Mouse (Mus musculus): Measurements from ENCODE around the gene Dnm2. TPM values are rescaled to one million over a fixed set of nuclear protein-coding genes. Genes with fewer than 3 reads are reported as not detected.
"Not testable (repeated sequence)": the region's sequence is repeated elsewhere in the genome, so short reads cannot be mapped to it uniquely, and the experiment has no call there.

The Dnm2 gene
- polyA plus RNA-seq, 1 experiment from 2014 or later, result 76.1 TPM

- H3K4me1 ChIP-seq, result peaks cover 9% of the 10 kb centered on the region
- no peak overlapping the region for H3K4me3 ChIP-seq
- H3K36me3 ChIP-seq, result no peaks in the 10 kb centered on the region
- no peak for ATAC-seq (ENCODE audit: insufficient number of reproducible peaks, low FRiP score, low TSS enrichment, low read depth)
- no peak overlapping the region for H3K9ac ChIP-seq
- no peak overlapping the region for H3K27ac ChIP-seq
- H3K27me3 ChIP-seq, result no peaks in the 10 kb centered on the region
- no peak overlapping the region for H3K4me2 ChIP-seq
- H3K9me3 ChIP-seq, result no peaks in the 10 kb centered on the region
- WGBS, result 74% methylated on average over 7 of the region's 7 CpGs
Observed at GRCm38 (mm10) chr9:21539981-21540753, 115.5 kb downstream of the Dnm2 start.

- H3K27me3 ChIP-seq; ATAC-seq (ENCODE audit: insufficient number of reproducible peaks, low FRiP score, low TSS enrichment, low read depth); H3K27ac ChIP-seq; H3K36me3 ChIP-seq; H3K4me3 ChIP-seq; H3K9me3 ChIP-seq; H3K9ac ChIP-seq; H3K4me2 ChIP-seq: not testable (repeated sequence)
- H3K4me1 ChIP-seq, result peaks cover 12% of the 10 kb centered on the region
- 95% methylated on average over 2 of the region's 2 CpGs for WGBS
Observed at GRCm38 (mm10) chr9:21542001-21542400, 117.3 kb downstream of the Dnm2 start.

- Histone ChIP-seq H3K36me3 (peaks cover 11% of the 10 kb centered on the region), H3K4me1 (peaks cover 30% of the 10 kb centered on the region), H3K27me3 (no peaks in the 10 kb centered on the region), H3K4me2 (peak overlapping the region; percentile 66), H3K9ac (peak overlapping the region; percentile 51), H3K9me3 (no peaks in the 10 kb centered on the region), H3K4me3 (peak overlapping the region; percentile 87), H3K27ac (peak overlapping the region; percentile 99)
- ATAC-seq (ENCODE audit: insufficient number of reproducible peaks, low FRiP score, low TSS enrichment, low read depth), result peak; percentile 76
- 6% methylated on average over 9 of the region's 9 CpGs for WGBS
Observed at GRCm38 (mm10) chr9:21545351-21545915, 120.7 kb downstream of the Dnm2 start.

DNA sequence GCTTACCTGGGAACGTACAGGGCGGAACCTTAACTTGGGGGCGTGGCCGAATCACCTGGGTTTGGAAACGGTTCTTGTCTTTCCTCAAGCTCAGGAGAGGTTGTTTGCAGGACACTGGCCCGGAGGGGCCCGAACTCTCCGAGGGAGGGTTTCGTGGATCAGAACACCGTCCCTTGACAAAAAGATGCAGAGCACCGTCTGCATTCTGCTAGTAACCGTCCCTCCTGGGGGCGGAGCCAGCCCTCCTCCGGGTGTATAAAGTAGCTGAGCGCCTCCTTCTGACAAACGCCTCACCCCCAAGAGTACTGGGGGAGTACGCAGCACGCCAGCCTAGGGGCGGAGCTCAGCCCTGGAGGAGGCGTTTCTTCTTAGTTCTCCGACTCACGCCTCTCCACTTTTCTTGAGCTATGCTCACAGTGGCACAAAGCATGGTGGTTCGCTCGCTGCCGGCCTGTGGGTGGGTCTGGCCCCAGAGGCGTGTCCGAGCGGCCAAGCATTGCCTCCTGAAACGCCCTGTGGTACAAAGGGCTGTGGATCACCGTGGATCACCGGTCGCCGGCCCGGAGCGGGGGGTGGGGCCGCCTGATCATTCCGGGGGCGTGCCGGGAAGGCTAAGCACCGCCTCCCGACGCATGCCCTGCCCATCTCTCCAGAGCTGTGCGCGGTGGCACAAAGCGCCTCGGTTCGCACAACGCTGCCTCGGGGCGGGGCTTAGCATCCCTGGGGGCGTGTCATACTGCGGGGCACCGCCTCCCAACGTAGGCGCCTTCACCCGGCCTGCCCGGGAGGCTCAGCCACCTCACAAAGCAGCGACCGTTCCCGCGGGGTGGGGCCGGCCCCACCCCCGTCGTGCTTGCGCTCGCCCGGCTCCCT, 121.4 kb downstream of the Dnm2 start:
- Histone ChIP-seq H3K36me3 (peaks cover 17% of the 10 kb centered on the region), H3K9me3 (no peaks in the 10 kb centered on the region), H3K4me2 (peak overlapping the region; percentile 66), H3K4me3 (peak overlapping the region; percentile 87), H3K27ac (peak overlapping the region; percentile 99), H3K4me1 (peaks cover 32% of the 10 kb centered on the region), H3K27me3 (no peaks in the 10 kb centered on the region), H3K9ac (peak overlapping the region; percentile 99)
- WGBS, result under 1% methylated on average over 67 of the region's 67 CpGs
- ATAC-seq (ENCODE audit: insufficient number of reproducible peaks, low FRiP score, low TSS enrichment, low read depth), result peak; percentile 95

GRCm38 (mm10) chr9:21546789-21547074, 122.0 kb downstream of the Dnm2 start, which contains the start of gene Carm1:
Gene Carm1 (plus strand): TSS chr9:21546894.
- Histone ChIP-seq H3K9ac (peak within 1 kb of the TSS; percentile 99), H3K9me3 (no peaks in the 10 kb centered on the region), H3K36me3 (peaks cover 20% of the 10 kb centered on the region), H3K27ac (peak within 1 kb of the TSS; percentile 99), H3K4me1 (peaks cover 33% of the 10 kb centered on the region), H3K4me2 (peak within 1 kb of the TSS; percentile 66), H3K4me3 (peak within 1 kb of the TSS; percentile 87), H3K27me3 (no peaks in the 10 kb centered on the region)
- WGBS, result 0% methylated on average over 42 of the region's 52 CpGs
- no peak for ATAC-seq (ENCODE audit: insufficient number of reproducible peaks, low FRiP score, low TSS enrichment, low read depth)

DNA sequence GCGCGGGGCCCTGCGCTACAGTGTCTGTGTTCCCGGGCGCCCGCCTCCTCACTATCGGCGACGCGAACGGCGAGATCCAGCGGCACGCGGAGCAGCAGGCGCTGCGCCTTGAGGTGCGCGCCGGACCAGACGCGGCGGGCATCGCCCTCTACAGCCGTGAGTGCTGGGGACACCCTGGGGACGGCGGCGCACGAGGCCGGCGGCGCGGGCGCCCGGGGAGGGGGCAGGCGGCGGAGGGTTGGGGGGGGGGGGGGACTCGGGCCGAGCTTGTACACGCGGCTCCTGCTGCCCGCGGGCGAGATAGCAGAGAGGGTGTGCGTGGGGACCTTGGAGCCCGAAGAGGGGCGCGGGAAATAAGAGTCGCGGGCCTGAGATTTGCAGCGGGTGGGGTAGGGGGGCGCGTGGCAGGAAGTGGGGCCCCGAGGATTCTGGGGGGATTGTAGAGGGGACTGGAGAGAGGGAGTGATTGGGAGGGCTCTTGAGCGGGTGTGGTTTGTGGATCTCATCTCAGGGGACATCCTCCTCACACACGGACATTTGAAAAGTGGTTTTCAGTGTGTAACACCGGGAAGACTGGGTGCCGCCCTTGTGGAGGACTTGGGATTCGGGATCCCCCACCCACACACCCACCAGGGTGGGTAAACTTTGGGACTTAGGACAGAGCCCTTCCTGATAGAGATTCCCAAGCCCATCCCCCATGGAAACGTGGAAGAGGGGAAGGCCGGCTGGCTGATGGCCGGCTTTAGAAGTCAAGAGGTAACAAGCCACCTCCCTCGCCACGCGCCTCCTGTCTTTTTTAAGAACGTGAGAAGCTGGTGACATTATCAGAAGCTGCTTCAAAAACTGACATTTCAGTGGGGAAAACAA, 122.6 kb downstream of the Dnm2 start:
- H3K4me3 ChIP-seq, result peak overlapping the region; percentile 87
- peak overlapping the region; percentile 99 for H3K27ac ChIP-seq
- H3K27me3 ChIP-seq, result no peaks in the 10 kb centered on the region
- peaks cover 22% of the 10 kb centered on the region for H3K36me3 ChIP-seq
- no peaks in the 10 kb centered on the region for H3K9me3 ChIP-seq
- H3K9ac ChIP-seq, result peak overlapping the region; percentile 99
- under 1% methylated on average over 61 of the region's 66 CpGs for WGBS
- H3K4me2 ChIP-seq, result peak overlapping the region; percentile 64
- no peak for ATAC-seq (ENCODE audit: insufficient number of reproducible peaks, low FRiP score, low TSS enrichment, low read depth)
- H3K4me1 ChIP-seq, result peaks cover 33% of the 10 kb centered on the region

GRCm38 (mm10) chr9:21551049-21551448, 126.3 kb downstream of the Dnm2 start:
- H3K4me2 ChIP-seq, result no peak overlapping the region
- no peak for ATAC-seq (ENCODE audit: insufficient number of reproducible peaks, low FRiP score, low TSS enrichment, low read depth)
- H3K27me3 ChIP-seq, result no peaks in the 10 kb centered on the region
- peaks cover 32% of the 10 kb centered on the region for H3K36me3 ChIP-seq
- no peak overlapping the region for H3K4me3 ChIP-seq
- H3K4me1 ChIP-seq, result peaks cover 20% of the 10 kb centered on the region
- 95% methylated on average over 2 of the region's 2 CpGs for WGBS
- no peak overlapping the region for H3K9ac ChIP-seq
- H3K9me3 ChIP-seq, result no peaks in the 10 kb centered on the region
- H3K27ac ChIP-seq, result no peak overlapping the region

DNA sequence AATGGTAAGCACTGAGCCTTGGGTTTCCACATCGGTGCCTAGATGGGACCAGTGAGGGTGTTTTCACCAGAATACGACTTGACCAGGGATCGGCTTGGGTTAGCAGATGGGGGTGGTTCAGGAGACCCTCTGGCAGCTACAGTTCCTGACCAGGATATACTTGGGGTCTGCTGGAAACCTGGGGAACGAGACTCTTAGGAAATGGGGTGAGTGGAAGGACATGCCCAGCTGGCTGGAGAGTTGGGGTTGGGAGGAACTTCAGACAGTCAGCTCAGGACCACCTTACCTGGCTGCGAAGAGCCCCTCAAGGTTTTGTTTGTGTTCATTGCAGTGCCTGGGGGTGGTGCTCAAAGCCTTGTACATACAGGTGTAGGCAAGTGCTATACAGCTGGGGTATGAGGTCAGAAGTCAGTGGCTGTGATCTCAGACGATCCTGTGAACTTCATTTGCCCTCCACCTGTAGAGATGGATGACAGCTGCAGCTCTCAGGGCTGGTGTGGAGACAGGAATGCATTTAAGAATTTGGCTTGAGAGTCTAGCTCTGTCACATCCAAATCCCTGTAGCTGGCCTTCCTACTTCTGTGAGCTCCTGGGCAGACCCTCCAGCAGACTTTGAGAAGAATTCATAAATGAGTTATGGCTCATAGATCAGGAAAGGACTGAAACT, 129.0 kb downstream of the Dnm2 start:
- Histone ChIP-seq H3K9ac (no peak overlapping the region), H3K27me3 (no peaks in the 10 kb centered on the region), H3K4me1 (peaks cover 11% of the 10 kb centered on the region), H3K27ac (no peak overlapping the region), H3K4me2 (no peak overlapping the region), H3K9me3 (no peaks in the 10 kb centered on the region), H3K36me3 (peaks cover 45% of the 10 kb centered on the region), H3K4me3 (no peak overlapping the region)
- 82% methylated on average over 6 of the region's 6 CpGs for WGBS
- no peak for ATAC-seq (ENCODE audit: insufficient number of reproducible peaks, low FRiP score, low TSS enrichment, low read depth)

DNA sequence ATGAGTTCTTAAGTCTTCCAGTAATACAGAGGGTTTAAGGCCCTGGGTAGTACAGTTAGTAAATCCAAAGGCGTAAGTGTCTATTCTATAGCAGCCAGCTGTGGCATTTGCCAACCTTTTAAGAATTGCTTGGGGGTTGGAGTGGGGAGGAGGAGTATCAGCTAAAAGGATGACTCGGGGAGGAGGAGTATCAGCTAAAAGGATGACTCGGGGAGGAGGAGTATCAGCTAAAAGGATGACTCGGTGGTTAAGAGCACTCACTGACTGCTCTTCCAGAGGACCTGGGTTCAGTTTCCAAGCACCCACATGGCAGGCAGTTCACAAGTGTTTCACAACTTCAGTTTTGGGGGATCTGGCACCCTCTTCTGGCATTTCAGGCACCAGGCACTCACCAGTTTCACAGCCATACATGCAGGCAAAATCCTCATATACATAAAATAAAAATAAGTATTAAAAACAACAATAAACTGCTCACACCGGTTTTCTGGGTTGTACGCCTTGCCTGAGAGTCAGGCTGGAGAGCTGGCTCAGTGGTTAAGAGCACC, 130.6 kb downstream of the Dnm2 start:
- Histone ChIP-seq H3K9ac (no peak overlapping the region), H3K27ac (no peak overlapping the region), H3K4me3 (no peak overlapping the region), H3K4me2 (no peak overlapping the region), H3K9me3 (no peaks in the 10 kb centered on the region), H3K27me3 (no peaks in the 10 kb centered on the region), H3K4me1 (0 out of 2 replicates have a peak, but pooled peaks cover 3% of the 10 kb centered on the region), H3K36me3 (peaks cover 41% of the 10 kb centered on the region)
- 83% methylated on average over 6 of the region's 6 CpGs for WGBS
- ATAC-seq (ENCODE audit: insufficient number of reproducible peaks, low FRiP score, low TSS enrichment, low read depth), result no peak

DNA sequence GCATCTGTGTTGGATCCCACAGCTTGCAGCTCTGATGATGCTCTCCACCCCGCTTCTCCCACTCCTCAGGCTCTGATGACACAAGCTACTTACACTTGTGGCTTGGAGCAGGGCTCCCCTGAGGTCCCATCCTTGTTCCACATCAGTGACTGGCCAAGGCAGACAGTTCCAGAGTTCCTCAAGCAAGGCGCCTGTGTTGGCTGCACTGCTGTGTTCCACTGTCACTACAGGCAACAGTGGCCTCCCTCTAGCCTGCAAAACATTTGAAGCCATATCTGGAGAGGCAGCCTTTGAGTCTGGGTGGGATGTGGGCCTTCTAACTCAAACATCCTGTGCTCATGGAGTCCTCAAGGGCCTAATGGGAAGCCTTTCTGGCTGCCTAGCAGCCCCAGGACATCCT, 132.3 kb downstream of the Dnm2 start:
- no peaks in the 10 kb centered on the region for H3K27me3 ChIP-seq
- H3K9me3 ChIP-seq, result no peaks in the 10 kb centered on the region
- H3K4me2 ChIP-seq, result no peak overlapping the region
- no peak for ATAC-seq (ENCODE audit: insufficient number of reproducible peaks, low FRiP score, low TSS enrichment, low read depth)
- WGBS, result 90% methylated on average over 2 of the region's 2 CpGs
- H3K4me1 ChIP-seq, result no peaks in the 10 kb centered on the region
- no peak overlapping the region for H3K4me3 ChIP-seq
- H3K27ac ChIP-seq, result no peak overlapping the region
- H3K36me3 ChIP-seq, result peaks cover 40% of the 10 kb centered on the region
- no peak overlapping the region for H3K9ac ChIP-seq

All from limb, embryonic 15.5 days (tissue).